Mouse (Mus musculus): ENCODE results near the gene Celf5.

DNA sequence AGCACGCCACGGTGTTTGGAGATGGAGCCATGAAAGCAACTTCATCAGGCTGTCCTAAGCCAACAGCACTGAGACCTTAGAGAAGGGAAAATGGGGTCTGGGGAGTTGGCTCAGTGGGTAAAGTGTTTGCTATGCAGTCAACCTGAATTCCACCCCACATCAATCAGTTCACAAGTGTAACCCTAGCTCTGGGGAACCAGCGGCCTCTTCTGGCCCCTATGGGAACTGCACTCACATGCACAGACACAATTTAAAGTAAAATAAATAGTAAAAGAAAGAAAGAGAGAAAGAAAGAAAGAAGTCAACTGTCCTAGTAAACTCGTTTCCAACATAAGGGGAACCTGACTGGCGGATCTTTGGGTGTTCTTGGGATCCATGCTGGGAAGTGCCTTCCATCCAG is 31.3 kb upstream of the Celf5 start:
- TF ChIP-seq POLR2A (IDR thresholded peaks at IDR 0.05; ENCODE audit: extremely low read depth, insufficient read depth, low read length) (no peak), CTCF (IDR thresholded peaks at IDR 0.05; ENCODE audit: extremely low read depth, insufficient read depth, low read length) (no peak)

Data from cortical plate, adult 2 months (tissue).